Mouse (Mus musculus): ENCODE data around the gene Rabgef1.
A peak's percentile ranks its signal among the peaks of the same experiment; 100 is the strongest.

GRCm38 (mm10) chr5:130256678-130257271, 85.2 kb downstream of the Rabgef1 start:
- TF ChIP-seq CTCF (IDR thresholded peaks at IDR 0.05; ENCODE audit: low read depth, low read length) (no peak), POLR2A (IDR thresholded peaks at IDR 0.05; ENCODE audit: insufficient read depth, low read length) (peak; percentile 85)
